Comparison of ENCODE assay signal across 8 mouse cellular contexts in genomic region chr14:31781309-31782049, GRCm38 (mm10). TPM values are rescaled to one million over a fixed set of nuclear protein-coding genes. Genes with fewer than 3 reads are reported as not detected.
DNase-seq lines count a peak whose midpoint lies in the region; ATAC-seq and TF ChIP-seq lines count a peak whose summit lies in the region.

No protein-coding gene starts in this region.

- peaks cover 9% of the 10 kb centered on the region; the same call in 1 of the 2 replicates for H3K4me1 ChIP-seq in kidney, adult 2 months (ENCODE audit: control insufficient read depth, insufficient read depth, low read length)
- H3K4me1 ChIP-seq in hindbrain, embryonic 14.5 days (replicated peaks; ENCODE audit: control insufficient read depth, insufficient read depth, low read length) = peaks cover 27% of the 10 kb centered on the region

- no peak for TF ChIP-seq POLR2A in kidney, adult 2 months (IDR thresholded peaks at IDR 0.05; ENCODE audit: low read depth, low read length)

- H3K27me3 ChIP-seq in kidney, adult 2 months (replicated peaks; ENCODE audit: control insufficient read depth, insufficient read depth, low read length) = no peaks in the 10 kb centered on the region
- no peaks in the 10 kb centered on the region for H3K27me3 ChIP-seq in hindbrain, embryonic 14.5 days (ENCODE audit: control insufficient read depth, insufficient read depth, low read length)

- no peak for ATAC-seq in hindbrain, embryonic 14.5 days (ENCODE audit: low FRiP score)
- peak; percentile 88 for ATAC-seq in megakaryocyte, adult 5-6 weeks (ENCODE audit: poor library complexity, severe bottlenecking)

- H3K36me3 ChIP-seq in kidney, adult 2 months (ENCODE audit: control insufficient read depth, insufficient read depth, low read length) = no peaks in the 10 kb centered on the region
- H3K36me3 ChIP-seq in hindbrain, embryonic 14.5 days (replicated peaks; ENCODE audit: control insufficient read depth, insufficient read depth) = no peaks in the 10 kb centered on the region

- H3K9ac ChIP-seq in hindbrain, embryonic 14.5 days = peak overlapping the region; percentile 58

- H3K27ac ChIP-seq in kidney, adult 2 months (ENCODE audit: insufficient read depth, low read depth, low read length) = peak overlapping the region; percentile 80; the same call in 1 of the 2 replicates
- H3K27ac ChIP-seq in hindbrain, embryonic 14.5 days = peak overlapping the region; percentile 89
- H3K27ac ChIP-seq in left cerebral cortex, adult 2 months = peak overlapping the region; percentile 95

- no peaks in the 10 kb centered on the region for H3K9me3 ChIP-seq in hindbrain, embryonic 14.5 days (ENCODE audit: control insufficient read depth, low read length)

- peak; percentile 46 for DNase-seq in kidney, adult 2 months
- no peak for DNase-seq in kidney, adult 8-10 months
- DNase-seq in cerebellum, postnatal 14 days = peak; percentile 48 to 68
- peak; percentile 27 to 35 for DNase-seq in frontal cortex, postnatal 14 days (ENCODE audit: low spot score in 2 of 2)
- peak; percentile 65 for DNase-seq in hindbrain, embryonic 14.5 days (ENCODE audit: low spot score)
- peak; percentile 40 to 43 for DNase-seq in left cerebral cortex, adult 2 months (ENCODE audit: extremely low spot score in 1 of 2, low spot score in 2 of 2)
- DNase-seq in right cerebral cortex, postnatal 36 days (ENCODE audit: low spot score in 2 of 2) = peak; percentile 47 to 51

- peak overlapping the region; percentile 41 for H3K4me3 ChIP-seq in kidney, adult 2 months (ENCODE audit: insufficient read depth, low read depth, low read length)
- H3K4me3 ChIP-seq in hindbrain, embryonic 14.5 days (replicated peaks; ENCODE audit: low read length) = peak overlapping the region; percentile 27
- H3K4me3 ChIP-seq in left cerebral cortex, adult 2 months = peak overlapping the region; percentile 50

- intact Hi-C loops in left cerebral cortex, adult 2 months (cut with DNase I) = loop anchor here (2.0 kb wide), 1 partner anchor 119 kb away; no protein-coding TSS in a partner anchor

- peak overlapping the region; percentile 54 for H3K4me2 ChIP-seq in hindbrain, embryonic 14.5 days (replicated peaks)

- no peak for TF ChIP-seq CTCF in kidney, adult 2 months (conservative IDR thresholded peaks at IDR 0.05; ENCODE audit: insufficient read depth, insufficient read length, low read depth, low read length)
- no peak; the same call in 1 of the 2 replicates for TF ChIP-seq CTCF in left cerebral cortex, adult 2 months (IDR thresholded peaks at IDR 0.05)

- WGBS in kidney, adult 2 months = 11% methylated on average over 11 of the region's 11 CpGs
- 15% methylated on average over 11 of the region's 11 CpGs for WGBS in hindbrain, embryonic 14.5 days

RNA-seq across cellular contexts. Expression of gene Ankrd28, which starts 49.0 kb away (rescaled TPM):
- polyA plus RNA-seq in kidney, adult 2 months (2012; rRNA removed) = 7.0 and 7.5 TPM in 2 replicates
- polyA plus RNA-seq in hindbrain, embryonic 14.5 days (2014; fragmentation: Nextera tagmentation; extraction: Ambion mirVana) = 14.7 and 15.3 TPM in 2 replicates
- 10 to 100 TPM; 47.8 to 51.3 TPM for total RNA-seq in left cerebral cortex, adult 2 months (2021)
- 19.8 and 24.2 TPM in 2 replicates for total RNA-seq in megakaryocyte, adult 5-6 weeks (2015)
- 35.7 and 42.4 TPM in 2 replicates for total RNA-seq in megakaryocyte, adult 5-6 weeks (2017)

Comparison
In these comparisons a context has a peak if more than half of its experiments do, and no peak if none do; other contexts are left out.
1. DNase-seq: peak in kidney, adult 2 months (single experiment), cerebellum, postnatal 14 days (2 of 2), frontal cortex, postnatal 14 days (2 of 2), hindbrain, embryonic 14.5 days (single experiment), left cerebral cortex, adult 2 months (2 of 2) and right cerebral cortex, postnatal 36 days (2 of 2); none in kidney, adult 8-10 months (0 of 2).
2. Peak in every context shown above with its lines, with median percentiles within 50 percentile points of each other: H3K27ac ChIP-seq and H3K4me3 ChIP-seq.